Mouse (Mus musculus) testis, adult 2 months (tissue): ENCODE measurements around the gene Tshb. TPM values are rescaled to one million over a fixed set of nuclear protein-coding genes. Genes with fewer than 3 reads are reported as not detected.

Experiments used
- H3K27ac ChIP-seq: fragments of 200-500 bp; 2 replicates; pipeline ENCODE4 v1.5.1; 2012; ENCODE audit warnings: low read depth, low read length; ENCODE audit not compliant: control insufficient read depth, insufficient read depth
- H3K27me3 ChIP-seq: fragments of 200-500 bp; 2 replicates; pipeline ENCODE4 v1.6.1; 2012; ENCODE audit warnings: mild to moderate bottlenecking, low read length, moderate library complexity; ENCODE audit not compliant: control insufficient read depth, insufficient read depth
- H3K36me3 ChIP-seq: fragments of 200-500 bp; 2 replicates; pipeline ENCODE4 v1.6.1; 2012; ENCODE audit warnings: mild to moderate bottlenecking, low read length; ENCODE audit not compliant: control insufficient read depth, insufficient read depth
- H3K4me1 ChIP-seq: fragments of 200-500 bp; 2 replicates; pipeline ENCODE4 v1.6.1; 2012; ENCODE audit warnings: low read length; ENCODE audit not compliant: control insufficient read depth, insufficient read depth
- H3K4me3 ChIP-seq: fragments of 200-500 bp; 2 replicates; pipeline ENCODE4 v1.5.1; 2012; ENCODE audit warnings: low read depth, mild to moderate bottlenecking, low read length, moderate library complexity, mixed read lengths; ENCODE audit not compliant: control insufficient read depth
- CTCF ChIP-seq: fragments of 200-500 bp; IDR thresholded peaks from 2 replicates; pipeline ENCODE4 v1.5.1; 2012; ENCODE audit warnings: low read depth, mild to moderate bottlenecking, inconsistent platforms, low read length, moderate library complexity; ENCODE audit not compliant: control insufficient read depth, insufficient read depth, insufficient replicate concordance
- POLR2A ChIP-seq: fragments of 200-500 bp; IDR thresholded peaks from 2 replicates; pipeline ENCODE4 v1.6.1; 2012; ENCODE audit warnings: low read depth, mild to moderate bottlenecking, inconsistent platforms, low read length, moderate library complexity; ENCODE audit not compliant: control insufficient read depth
- polyA plus RNA-seq: library from polyadenylated mRNA; depleted of rRNA; stranded (reverse); fragments of >200 nt; gene quantifications from 2 replicates; pipeline ENCODE4 v1.2.3, GENCODE M21; 2012

Gene Tshb
- polyA plus RNA-seq, 1 experiment: 3.8 TPM

DNA sequence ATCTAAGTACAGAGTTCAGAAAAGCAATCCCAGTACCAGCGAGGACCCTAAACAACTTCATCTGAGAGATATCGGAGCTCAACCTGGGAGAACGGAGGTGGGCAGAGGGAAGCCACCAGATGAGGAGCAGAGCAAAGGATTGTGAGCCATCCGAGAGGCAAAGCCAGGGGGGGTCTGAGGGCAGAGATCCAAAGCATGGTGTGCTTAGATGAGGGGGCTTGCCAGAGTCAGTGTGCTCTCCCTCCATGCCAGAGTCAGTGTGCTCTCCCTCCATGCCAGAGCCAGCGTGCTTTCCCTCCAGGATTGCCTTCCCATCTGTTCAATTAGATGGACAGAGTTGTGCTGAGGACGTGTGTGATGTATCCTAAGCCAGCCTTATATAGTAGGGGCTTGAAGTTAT is 45.4 kb downstream of the Tshb start:
- peaks cover 14% of the 10 kb centered on the region for H3K4me1 ChIP-seq
- no peaks in the 10 kb centered on the region for H3K27me3 ChIP-seq
- H3K4me3 ChIP-seq: no peak overlapping the region
- no peaks in the 10 kb centered on the region for H3K36me3 ChIP-seq
- no peak overlapping the region for H3K27ac ChIP-seq
- no peak for TF ChIP-seq CTCF
- no peak for TF ChIP-seq POLR2A

DNA sequence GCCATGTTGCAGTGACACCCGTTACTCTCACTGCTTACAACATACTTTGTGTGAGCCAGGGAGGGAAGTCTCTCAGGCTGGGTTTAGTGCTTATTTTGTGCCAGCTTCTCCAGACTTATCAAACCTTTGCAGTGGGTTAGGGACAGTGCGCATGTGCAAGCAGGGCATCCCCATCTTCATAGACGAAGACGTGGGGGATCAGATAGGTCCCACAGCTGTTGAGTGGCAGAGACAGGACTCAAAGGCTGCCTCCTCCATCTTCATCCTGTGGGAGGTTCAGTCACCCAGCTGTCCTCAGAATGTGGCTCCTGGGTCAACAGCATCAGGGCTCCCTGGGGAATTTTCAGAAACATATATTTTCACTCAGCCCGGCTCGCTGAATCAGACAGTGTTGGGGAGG is 46.1 kb downstream of the Tshb start:
- Histone ChIP-seq H3K36me3 (no peaks in the 10 kb centered on the region), H3K4me3 (no peak overlapping the region)
- no peak for TF ChIP-seq CTCF
- no peak for TF ChIP-seq POLR2A

DNA sequence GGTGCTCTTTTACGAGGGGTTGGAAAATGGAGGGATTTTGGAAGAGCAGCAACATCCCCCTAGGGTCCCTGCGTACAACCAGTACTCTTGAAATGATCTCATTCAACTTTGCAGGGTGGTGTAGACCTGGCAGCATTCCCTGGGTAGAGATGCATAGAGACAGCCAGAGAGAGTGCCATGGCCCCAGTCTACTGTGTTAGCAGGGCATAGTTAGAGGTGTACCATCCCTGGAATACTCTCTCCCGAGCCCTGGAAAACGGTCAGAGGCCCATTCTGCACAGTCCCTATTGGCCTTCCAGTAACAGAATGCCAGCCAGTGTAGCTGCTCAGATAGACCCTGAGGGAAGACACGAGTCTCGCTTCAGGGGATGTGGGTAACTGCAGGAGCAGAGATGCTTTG is 46.9 kb downstream of the Tshb start:
- no peak overlapping the region; the same call in 1 of the 2 replicates for H3K4me3 ChIP-seq

More for the DNA sequence above, 46.1 kb downstream of the Tshb start:
- no peak overlapping the region for H3K27ac ChIP-seq
- no peaks in the 10 kb centered on the region for H3K27me3 ChIP-seq
- peaks cover 14% of the 10 kb centered on the region for H3K4me1 ChIP-seq

DNA sequence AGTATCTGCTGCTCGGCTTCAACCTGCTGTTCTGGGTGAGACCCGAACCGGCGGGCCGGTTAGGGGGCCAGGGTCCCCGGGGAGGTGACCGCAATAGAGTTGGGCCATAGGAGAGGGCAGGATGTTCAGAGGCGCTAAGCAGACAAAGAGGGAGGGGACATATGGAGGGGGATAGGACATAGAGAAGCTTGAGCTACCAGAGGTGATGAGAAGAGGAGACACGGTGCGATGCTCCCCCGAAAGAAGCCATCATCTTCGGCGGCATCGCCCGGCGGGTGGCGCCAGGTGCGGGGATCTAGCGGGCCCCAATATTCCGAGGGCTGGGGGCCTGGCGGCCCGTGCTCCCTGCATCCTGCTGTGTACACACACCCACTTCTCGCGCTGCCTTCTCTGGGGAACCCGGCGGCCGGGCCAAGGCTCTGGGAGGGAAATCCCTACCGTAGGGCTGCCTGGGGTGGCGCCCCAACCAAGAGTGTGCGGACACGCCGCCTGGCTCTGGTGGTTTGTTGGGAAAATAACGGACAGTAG is 47.4 kb downstream of the Tshb start:
- H3K27ac ChIP-seq: no peak overlapping the region
- peaks cover 14% of the 10 kb centered on the region for H3K4me1 ChIP-seq
- TF ChIP-seq CTCF (no peak), POLR2A (no peak)
- no peaks in the 10 kb centered on the region for H3K27me3 ChIP-seq
- peak overlapping the region; percentile 71 for H3K4me3 ChIP-seq
- H3K36me3 ChIP-seq: no peaks in the 10 kb centered on the region

More for the DNA sequence above, 46.9 kb downstream of the Tshb start:
- Histone ChIP-seq H3K27me3 (no peaks in the 10 kb centered on the region), H3K27ac (no peak overlapping the region), H3K36me3 (no peaks in the 10 kb centered on the region), H3K4me1 (peaks cover 14% of the 10 kb centered on the region)
- TF ChIP-seq POLR2A (no peak), CTCF (no peak)

DNA sequence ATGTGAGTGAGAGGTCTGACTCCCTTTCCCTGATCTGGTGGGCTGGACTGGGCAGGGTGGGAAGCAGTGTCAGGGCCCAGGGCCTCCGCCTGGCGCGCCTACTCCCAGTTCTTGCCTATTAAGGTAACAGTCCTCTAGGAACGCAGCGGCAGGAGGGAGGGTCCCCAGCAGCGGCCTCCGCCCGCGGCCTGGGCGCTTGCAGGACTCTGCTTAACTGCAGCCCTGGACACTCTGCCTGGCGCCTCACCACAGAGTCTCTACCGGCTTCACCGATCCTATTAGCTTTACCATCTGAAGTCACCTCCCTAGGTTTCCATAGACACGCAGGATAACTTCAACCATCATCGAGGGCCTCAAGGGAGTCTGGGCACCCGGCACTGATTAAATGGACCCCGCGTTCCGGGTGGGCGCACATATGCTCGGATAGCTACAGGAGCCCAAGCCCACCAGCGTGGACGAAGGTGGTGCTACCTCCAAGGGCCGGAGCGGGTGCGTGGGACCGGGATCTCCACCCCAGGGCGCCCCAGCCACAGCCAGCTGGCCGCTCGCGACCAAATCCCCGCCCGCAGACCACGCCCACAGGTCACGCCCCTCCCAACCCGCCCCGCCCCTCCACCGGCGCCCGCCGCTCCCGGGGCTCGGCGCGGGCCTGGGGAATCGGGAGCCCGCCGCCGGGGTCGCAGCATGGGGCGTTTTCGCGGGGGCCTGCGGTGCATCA is 48.0 kb downstream of the Tshb start, which contains the start of gene Tspan2:
Gene Tspan2, plus strand, starts transcription at position 217 of the 718 bp plus-strand sequence.
- Histone ChIP-seq H3K4me3 (peak within 1 kb of the TSS; percentile 78), H3K27ac (no peak within 1 kb of the TSS), H3K4me1 (peaks cover 14% of the 10 kb centered on the region), H3K27me3 (no peaks in the 10 kb centered on the region), H3K36me3 (no peaks in the 10 kb centered on the region)
- TF ChIP-seq POLR2A: no peak
- no peak for TF ChIP-seq CTCF

DNA sequence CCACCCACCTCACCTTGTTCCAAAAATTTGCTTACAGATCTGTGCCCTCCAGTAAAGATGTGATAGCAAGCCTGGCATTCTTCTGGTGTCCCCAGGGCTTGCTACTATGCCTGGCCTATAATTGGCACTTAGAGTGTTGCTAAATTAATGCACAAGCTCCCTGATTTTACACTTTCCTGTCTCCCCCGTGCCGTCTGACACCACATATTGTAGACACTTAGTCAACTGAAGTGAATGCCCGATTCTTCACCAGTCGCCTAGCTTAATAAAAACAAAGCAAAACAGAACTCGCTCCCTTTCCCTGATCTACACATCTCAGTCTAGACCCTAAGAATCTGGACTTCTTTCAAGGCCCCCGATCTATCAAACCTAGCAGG is 48.6 kb downstream of the Tshb start:
- TF ChIP-seq CTCF: no peak
- no peak for TF ChIP-seq POLR2A
- no peaks in the 10 kb centered on the region for H3K36me3 ChIP-seq
- H3K4me1 ChIP-seq: peaks cover 14% of the 10 kb centered on the region
- H3K27me3 ChIP-seq: no peaks in the 10 kb centered on the region
- H3K27ac ChIP-seq: no peak overlapping the region
- no peak overlapping the region for H3K4me3 ChIP-seq

DNA sequence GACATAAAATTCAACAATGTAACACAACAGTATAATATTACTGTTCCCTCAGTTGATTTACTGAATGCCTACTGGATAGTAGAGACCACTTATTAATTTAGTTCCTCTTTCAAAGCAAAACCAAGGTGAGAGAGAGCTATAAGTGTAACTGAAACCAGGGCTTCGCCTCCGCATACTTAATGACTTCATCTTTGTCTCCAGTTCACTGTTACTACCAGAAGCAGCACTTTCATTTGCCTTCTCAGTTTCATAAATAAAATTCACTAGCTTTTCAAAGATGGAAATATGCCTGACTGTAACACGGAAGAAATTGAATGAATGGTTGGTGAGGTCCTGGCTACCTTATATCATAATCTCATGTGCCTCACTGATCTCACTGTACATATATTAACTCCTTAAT is 49.5 kb downstream of the Tshb start:
- Histone ChIP-seq H3K27me3 (no peaks in the 10 kb centered on the region), H3K36me3 (no peaks in the 10 kb centered on the region), H3K4me3 (no peak overlapping the region), H3K4me1 (peaks cover 14% of the 10 kb centered on the region), H3K27ac (no peak overlapping the region)
- TF ChIP-seq CTCF (no peak), POLR2A (no peak)
